Mouse (Mus musculus): ENCODE results near the gene Kdm4d. TPM values are rescaled to one million over a fixed set of nuclear protein-coding genes. Genes with fewer than 3 reads are reported as not detected.
"Not testable (repeated sequence)": the region's sequence is repeated elsewhere in the genome, so short reads cannot be mapped to it uniquely, and the experiment has no call there.

The Kdm4d gene
- polyA plus RNA-seq, 1 experiment = 1.2 TPM

DNA sequence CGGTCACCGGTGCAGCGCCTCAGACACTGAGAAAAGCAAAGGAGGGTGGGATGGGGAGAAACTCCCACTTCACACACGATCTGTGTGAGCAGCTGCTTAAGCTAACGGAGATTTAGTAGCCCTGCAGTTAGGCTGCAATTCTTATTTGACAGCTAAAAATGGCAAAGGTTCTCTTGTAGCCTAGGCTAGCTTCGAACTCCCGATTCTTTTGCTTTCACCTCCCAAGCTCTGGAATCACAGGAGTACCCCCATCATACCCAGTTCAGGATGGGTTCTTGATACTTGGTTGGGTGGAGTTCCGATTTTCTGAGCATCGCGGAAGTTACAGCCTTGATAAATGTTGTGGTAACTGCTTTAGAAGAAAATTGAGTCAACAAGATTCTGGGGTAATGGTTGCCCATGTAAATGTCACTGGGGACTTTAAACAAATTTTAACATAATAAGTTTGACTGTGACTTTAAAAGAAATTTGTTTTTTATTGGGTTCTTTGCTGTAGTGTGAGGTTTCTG lies 688 bp upstream of the Kdm4d start:
- no peak for TF ChIP-seq POLR2A (IDR thresholded peaks at IDR 0.05; ENCODE audit: borderline replicate concordance, insufficient read depth, low read length)
- 3% methylated on average over 10 of the region's 10 CpGs for WGBS
- Histone ChIP-seq H3K27me3 (ENCODE audit: control insufficient read depth, insufficient read depth, low read length) (no peaks in the 10 kb centered on the region), H3K4me3 (replicated peaks; ENCODE audit: insufficient read depth, low read depth, low read length) (peak overlapping the region; percentile 96), H3K27ac (ENCODE audit: insufficient read depth, low read length) (peak overlapping the region; percentile 66; the same call in 1 of the 2 replicates), H3K4me1 (ENCODE audit: control insufficient read depth, insufficient read depth, low read length) (no peaks in the 10 kb centered on the region; the same call in 1 of the 2 replicates)
- no peak for DNase-seq

DNA sequence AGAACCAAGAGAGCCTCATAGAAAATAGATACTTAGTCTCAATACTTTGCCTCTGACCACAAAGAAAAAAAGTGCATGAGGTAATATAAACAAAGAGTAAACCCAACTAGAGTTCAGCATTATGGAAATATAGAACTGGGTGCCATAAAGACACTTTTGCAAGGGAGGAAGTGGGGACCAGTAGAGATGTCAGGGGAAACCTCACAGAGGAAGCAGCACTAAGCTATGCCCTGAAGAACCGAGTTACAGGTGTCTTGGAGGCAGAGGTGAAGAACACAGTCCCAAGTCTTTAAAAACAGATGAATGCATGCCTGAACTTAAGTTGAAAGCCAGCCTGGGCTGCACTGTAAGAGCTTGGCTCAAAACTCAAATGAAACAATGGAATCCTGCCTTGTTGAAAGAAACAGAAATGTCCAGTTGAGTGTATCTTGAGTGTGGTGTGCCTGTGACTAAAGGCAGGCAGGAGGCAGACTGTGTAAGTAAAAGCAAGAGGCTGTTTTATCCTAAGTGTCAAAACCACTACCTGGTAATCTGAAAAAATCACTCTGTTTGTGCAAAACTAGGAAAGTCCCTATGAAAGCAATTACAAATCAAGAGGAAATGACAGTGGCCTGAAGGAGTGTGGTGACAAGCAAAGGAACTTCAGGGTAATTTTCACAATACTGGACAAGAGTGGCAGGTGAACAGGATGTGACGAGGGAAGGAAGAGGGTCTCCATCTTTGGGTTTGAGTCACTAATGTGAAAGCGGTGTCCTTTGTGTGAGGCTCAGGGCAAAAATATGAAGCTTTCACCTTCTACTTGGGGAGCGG lies 1.2 kb downstream of the Kdm4d start:
- Histone ChIP-seq H3K4me3 (replicated peaks; ENCODE audit: insufficient read depth, low read depth, low read length) (peak overlapping the region; percentile 84), H3K27ac (ENCODE audit: insufficient read depth, low read length) (no peak overlapping the region), H3K4me1 (ENCODE audit: control insufficient read depth, insufficient read depth, low read length) (no peaks in the 10 kb centered on the region; the same call in 1 of the 2 replicates), H3K27me3 (ENCODE audit: control insufficient read depth, insufficient read depth, low read length) (no peaks in the 10 kb centered on the region)
- TF ChIP-seq CTCF (IDR thresholded peaks at IDR 0.05; ENCODE audit: borderline replicate concordance, insufficient read depth, low read depth, low read length) = no peak
- TF ChIP-seq POLR2A (IDR thresholded peaks at IDR 0.05; ENCODE audit: borderline replicate concordance, insufficient read depth, low read length) = no peak
- no peak for DNase-seq
- WGBS = 83% methylated on average over 4 of the region's 4 CpGs

DNA sequence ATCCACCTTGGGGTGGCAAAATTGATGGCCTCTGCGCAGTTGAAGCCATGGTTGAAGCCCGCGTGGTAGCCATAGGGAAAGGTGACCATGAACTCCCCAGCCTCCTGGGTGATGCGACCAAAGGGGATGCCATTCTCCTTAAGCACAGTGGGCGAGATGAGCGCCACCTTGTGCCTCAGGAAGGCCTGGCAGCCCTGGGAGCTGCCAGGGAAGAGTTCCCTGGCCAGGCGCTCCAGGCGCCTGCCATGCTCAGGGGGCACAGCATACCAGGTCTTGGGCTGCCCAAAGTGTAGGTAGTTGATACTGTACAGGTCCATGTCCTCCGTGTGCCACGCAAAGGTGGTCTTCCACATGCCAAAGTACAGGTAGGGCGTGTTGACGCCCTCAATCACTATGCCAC lies 36.6 kb downstream of the Kdm4d start:
- H3K27ac ChIP-seq (ENCODE audit: insufficient read depth, low read length); H3K4me1 ChIP-seq (ENCODE audit: control insufficient read depth, insufficient read depth, low read length); H3K27me3 ChIP-seq (ENCODE audit: control insufficient read depth, insufficient read depth, low read length); DNase-seq; H3K4me3 ChIP-seq (replicated peaks; ENCODE audit: insufficient read depth, low read depth, low read length): not testable (repeated sequence)
- WGBS = 82% methylated on average over 12 of the region's 12 CpGs

DNA sequence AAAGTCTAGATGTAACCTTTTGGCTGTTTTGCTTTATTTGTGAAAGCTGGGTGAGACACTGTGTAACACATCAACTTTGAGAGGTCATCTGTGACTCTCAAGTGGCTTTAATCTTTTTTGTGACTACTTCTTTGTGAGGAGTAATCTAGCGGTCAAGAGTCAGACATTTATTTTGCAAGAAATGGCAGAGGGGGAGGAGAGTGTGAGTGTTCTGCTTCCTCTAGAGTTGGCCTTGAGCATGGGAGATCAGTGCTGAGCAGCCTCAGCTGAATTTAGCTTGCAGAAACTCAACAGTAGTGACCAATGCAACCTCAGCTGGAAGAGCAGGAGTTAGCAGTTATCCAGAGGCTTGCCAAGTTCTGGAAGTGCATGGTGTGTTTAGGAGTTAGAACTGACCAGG lies 37.7 kb downstream of the Kdm4d start:
- H3K4me3 ChIP-seq (replicated peaks; ENCODE audit: insufficient read depth, low read depth, low read length); H3K27me3 ChIP-seq (ENCODE audit: control insufficient read depth, insufficient read depth, low read length); H3K27ac ChIP-seq (ENCODE audit: insufficient read depth, low read length); DNase-seq; H3K4me1 ChIP-seq (ENCODE audit: control insufficient read depth, insufficient read depth, low read length): not testable (repeated sequence)
- 100% methylated on average over 1 of the region's 1 CpGs for WGBS

DNA sequence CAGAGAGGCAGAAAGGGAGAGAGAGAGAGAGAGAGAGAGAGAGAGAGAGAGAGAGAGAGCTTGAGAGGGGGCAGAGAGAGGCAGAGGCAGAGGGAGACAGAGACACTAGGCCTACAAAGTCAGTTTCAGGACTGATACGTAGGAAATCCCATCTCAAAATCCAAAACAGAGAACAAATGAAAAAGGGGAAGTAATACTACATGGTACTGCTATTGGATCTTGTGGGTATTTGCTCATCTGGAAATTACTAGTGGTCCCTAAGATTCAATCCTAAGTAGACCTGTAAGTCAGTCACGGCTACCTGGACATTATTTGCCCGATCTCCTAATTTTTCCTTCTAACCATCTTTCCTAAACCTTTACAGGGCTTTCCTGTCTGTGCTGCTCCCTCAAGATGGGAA lies 44.0 kb downstream of the Kdm4d start:
- 90% methylated on average over 3 of the region's 3 CpGs for WGBS
- no peak for DNase-seq

DNA sequence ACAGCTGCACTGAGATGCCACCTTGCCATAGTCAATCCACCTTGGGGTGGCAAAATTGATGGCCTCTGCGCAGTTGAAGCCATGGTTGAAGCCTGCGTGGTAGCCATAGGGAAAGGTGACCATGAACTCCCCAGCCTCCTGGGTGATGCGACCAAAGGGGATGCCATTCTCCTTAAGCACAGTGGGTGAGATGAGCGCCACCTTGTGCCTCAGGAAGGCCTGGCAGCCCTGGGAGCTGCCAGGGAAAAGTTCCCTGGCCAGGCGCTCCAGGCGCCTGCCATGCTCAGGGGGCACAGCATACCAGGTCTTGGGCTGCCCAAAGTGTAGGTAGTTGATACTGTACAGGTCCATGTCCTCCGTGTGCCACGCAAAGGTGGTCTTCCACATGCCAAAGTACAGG lies 49.2 kb downstream of the Kdm4d start:
- H3K27ac ChIP-seq (ENCODE audit: insufficient read depth, low read length); H3K4me3 ChIP-seq (replicated peaks; ENCODE audit: insufficient read depth, low read depth, low read length); H3K4me1 ChIP-seq (ENCODE audit: control insufficient read depth, insufficient read depth, low read length); H3K27me3 ChIP-seq (ENCODE audit: control insufficient read depth, insufficient read depth, low read length): not testable (repeated sequence)
- peak; percentile 13 to 25 for DNase-seq
- 67% methylated on average over 8 of the region's 8 CpGs for WGBS

More for the DNA sequence above, 44.0 kb downstream of the Kdm4d start:
- H3K4me1 ChIP-seq (ENCODE audit: control insufficient read depth, insufficient read depth, low read length) = no peaks in the 10 kb centered on the region
- H3K27me3 ChIP-seq (ENCODE audit: control insufficient read depth, insufficient read depth, low read length) = no peaks in the 10 kb centered on the region
- no peak for TF ChIP-seq POLR2A (IDR thresholded peaks at IDR 0.05; ENCODE audit: borderline replicate concordance, insufficient read depth, low read length)
- no peak for TF ChIP-seq CTCF (IDR thresholded peaks at IDR 0.05; ENCODE audit: borderline replicate concordance, insufficient read depth, low read depth, low read length)
- no peak overlapping the region for H3K4me3 ChIP-seq (replicated peaks; ENCODE audit: insufficient read depth, low read depth, low read length)
- no peak overlapping the region for H3K27ac ChIP-seq (ENCODE audit: insufficient read depth, low read length)

DNA sequence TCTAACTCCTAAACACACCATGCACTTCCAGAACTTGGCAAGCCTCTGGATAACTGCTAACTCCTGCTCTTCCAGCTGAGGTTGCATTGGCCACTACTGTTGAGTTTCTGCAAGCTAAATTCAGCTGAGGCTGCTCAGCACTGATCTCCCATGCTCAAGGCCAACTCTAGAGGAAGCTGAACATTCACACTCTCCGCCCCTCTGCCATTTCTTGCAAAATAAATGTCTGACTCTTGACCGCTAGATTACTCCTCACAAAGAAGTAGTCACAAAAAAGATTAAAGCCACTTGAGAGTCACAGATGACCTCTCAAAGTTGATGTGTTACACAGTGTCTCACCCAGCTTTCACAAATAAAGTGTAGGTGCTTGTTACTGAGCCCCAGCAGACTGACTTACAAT lies 53.2 kb downstream of the Kdm4d start:
- not testable (repeated sequence) for DNase-seq; H3K4me3 ChIP-seq (replicated peaks; ENCODE audit: insufficient read depth, low read depth, low read length); H3K4me1 ChIP-seq (ENCODE audit: control insufficient read depth, insufficient read depth, low read length); H3K27me3 ChIP-seq (ENCODE audit: control insufficient read depth, insufficient read depth, low read length); H3K27ac ChIP-seq (ENCODE audit: insufficient read depth, low read length)
- 94% methylated on average over 2 of the region's 2 CpGs for WGBS

DNA sequence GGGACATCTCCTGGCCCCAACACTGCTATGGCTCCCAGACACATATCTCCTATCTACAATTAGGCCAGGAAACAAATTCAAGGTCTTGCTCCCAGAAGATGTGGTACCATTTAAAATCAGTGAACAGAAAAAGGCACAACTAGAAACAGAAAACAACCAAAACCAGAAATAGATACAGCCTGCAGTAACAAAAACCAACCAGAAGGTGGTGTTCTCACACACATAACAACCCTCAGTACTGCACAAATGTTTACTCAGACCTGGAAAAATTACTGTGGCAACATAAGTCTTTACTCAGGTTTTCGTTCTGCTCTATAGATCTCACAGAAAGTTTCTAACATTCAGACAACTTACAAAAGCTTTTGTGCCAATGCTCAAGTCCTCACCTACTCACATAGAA lies 59.9 kb downstream of the Kdm4d start:
- TF ChIP-seq CTCF (IDR thresholded peaks at IDR 0.05; ENCODE audit: borderline replicate concordance, insufficient read depth, low read depth, low read length) = no peak
- no peak for TF ChIP-seq POLR2A (IDR thresholded peaks at IDR 0.05; ENCODE audit: borderline replicate concordance, insufficient read depth, low read length)
- H3K4me3 ChIP-seq (replicated peaks; ENCODE audit: insufficient read depth, low read depth, low read length) = no peak overlapping the region
- H3K27me3 ChIP-seq (ENCODE audit: control insufficient read depth, insufficient read depth, low read length) = no peaks in the 10 kb centered on the region
- no peak for DNase-seq
- H3K4me1 ChIP-seq (ENCODE audit: control insufficient read depth, insufficient read depth, low read length) = no peaks in the 10 kb centered on the region
- no peak overlapping the region for H3K27ac ChIP-seq (ENCODE audit: insufficient read depth, low read length)
- 88% methylated on average over 1 of the region's 1 CpGs for WGBS

Data from cerebellum, adult 2 months (tissue).